Mouse (Mus musculus): ENCODE measurements around the gene Tbc1d15.

DNA sequence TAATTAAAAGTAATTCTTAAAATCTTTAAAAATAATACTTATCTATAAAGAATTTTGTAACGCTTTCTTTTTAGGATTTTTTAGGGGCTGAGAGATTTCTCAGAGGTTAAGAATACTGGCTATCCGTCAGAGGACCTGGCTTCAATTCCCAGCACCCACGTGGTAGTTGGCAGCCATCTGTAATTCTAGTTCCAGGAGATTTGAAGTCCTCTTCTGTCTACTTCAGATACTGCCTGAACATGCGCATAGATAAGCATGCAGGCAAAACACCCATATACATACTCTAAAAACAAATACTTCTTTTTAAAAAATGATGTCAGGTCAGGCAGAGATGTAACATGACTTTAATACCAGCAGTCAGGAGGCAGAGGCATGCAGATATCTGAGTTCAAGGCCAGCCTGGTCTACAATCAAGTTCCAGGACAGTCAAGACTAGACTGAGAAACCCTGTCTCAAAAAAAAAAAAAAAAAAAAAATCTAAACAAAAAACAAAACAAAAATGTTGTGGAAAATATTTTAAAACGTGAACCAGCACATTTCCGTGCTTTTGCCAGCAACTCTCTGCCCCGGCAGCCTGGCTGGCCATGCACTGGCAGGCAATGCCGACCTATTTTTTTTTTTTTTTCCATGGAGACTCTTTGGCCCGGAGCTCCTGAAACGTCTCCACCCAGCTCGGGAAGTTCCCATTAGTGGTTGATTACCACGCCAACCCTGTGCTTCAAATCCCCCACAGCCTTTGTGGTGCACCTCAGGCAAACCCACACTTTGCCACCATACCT is 19.5 kb upstream of the Tbc1d15 start:
- no peak for TF ChIP-seq TAL1 (IDR thresholded peaks at IDR 0.05; ENCODE audit: low read length)
- TF ChIP-seq GATA1 (IDR thresholded peaks at IDR 0.05; ENCODE audit: low read length): no peak
